Mouse (Mus musculus): ENCODE data around the gene Fam135a. TPM values are rescaled to one million over a fixed set of nuclear protein-coding genes. Genes with fewer than 3 reads are reported as not detected.
"Not testable (repeated sequence)": the region's sequence is repeated elsewhere in the genome, so short reads cannot be mapped to it uniquely, and the experiment has no call there.

Fam135a gene
- total RNA-seq, 2 experiments from 2014 or later: 19.6 to 23.7 TPM

DNA sequence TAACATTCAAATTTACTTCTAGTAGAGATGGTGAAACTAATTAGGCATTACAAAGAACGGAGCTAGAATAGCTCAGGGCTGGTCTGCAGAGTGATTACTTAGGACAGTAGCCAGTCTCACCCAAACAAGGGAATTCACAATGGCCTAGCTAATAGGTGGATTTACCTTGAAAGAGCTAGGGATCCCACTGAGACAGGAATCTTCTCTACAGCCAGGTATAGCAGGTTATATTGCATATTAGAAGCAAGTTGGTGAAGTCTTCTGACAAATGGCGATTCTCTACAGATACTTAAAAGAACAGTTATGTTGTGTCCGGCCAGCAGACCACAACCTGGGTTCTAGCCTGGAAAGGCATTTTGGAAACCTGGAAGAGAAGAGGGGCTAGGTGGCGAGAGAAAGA, 129.0 kb downstream of the Fam135a start:
- DNase-seq; intact Hi-C loops (cut with DNase I): not testable (repeated sequence)

DNA sequence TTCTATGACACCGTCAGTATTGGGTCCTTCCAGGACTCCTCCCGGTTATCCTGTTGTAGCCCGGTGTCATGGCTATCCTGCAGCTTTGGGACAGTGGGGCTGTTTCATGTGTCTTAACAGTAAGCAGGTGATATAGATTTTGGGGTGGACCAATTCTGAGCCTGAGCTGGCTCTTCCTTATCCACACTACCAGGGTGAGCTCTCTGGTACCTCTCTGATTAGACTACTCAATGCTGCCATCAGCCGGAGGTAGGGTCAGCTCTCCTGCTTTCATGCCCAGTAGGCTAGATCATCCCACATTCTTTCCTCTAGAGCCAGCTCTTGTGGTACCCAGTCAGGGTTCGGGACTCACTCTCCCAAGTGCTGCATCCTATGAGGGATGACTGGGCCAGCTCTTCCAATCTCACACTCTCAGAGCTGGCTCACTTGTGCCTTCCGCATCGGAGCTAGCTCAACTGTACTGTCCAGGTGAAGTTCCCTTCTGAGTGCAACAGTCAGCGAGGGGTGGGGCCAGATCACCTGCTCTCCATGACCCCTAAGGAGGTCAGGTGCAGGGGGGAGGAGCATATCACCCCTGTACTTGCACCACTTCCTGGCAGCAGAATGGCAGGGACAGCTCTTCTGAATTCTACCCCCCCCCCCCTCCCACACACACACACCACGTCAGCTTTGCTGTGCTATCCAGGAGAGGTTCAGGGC, 132.0 kb downstream of the Fam135a start:
- no peak for DNase-seq
- intact Hi-C loops (cut with DNase I): no loop called here

- no peak for DNase-seq
- intact Hi-C loops (cut with DNase I): no loop called here
These were observed 133.9 kb downstream of the Fam135a start for GRCm38 (mm10) chr1:23966226-23966625.

Other genes starting within 250 kb of the Fam135a start
- 10 to 100 TPM; 21.1 to 24.0 TPM for gene Smap1, start 178.0 kb downstream of the Fam135a start, total RNA-seq (2021)
- gene Sdhaf4, start 94.7 kb downstream of the Fam135a start, total RNA-seq (2021): 10 to 100 TPM; 72.0 to 84.4 TPM
- gene Col9a1, start 77.3 kb upstream of the Fam135a start, total RNA-seq (2021): under 1 TPM in 1 of 2 experiments, not detected in 1; 0.08 TPM